Mouse (Mus musculus): ENCODE data around the gene Olfr1419. TPM values are rescaled to one million over a fixed set of nuclear protein-coding genes. Genes with fewer than 3 reads are reported as not detected.
"Not testable (repeated sequence)": the region's sequence is repeated elsewhere in the genome, so short reads cannot be mapped to it uniquely, and the experiment has no call there.

Olfr1419 gene
- polyA plus RNA-seq (2014; fragmentation: Nextera tagmentation; extraction: Ambion mirVana), result not detected in 2 replicates

DNA sequence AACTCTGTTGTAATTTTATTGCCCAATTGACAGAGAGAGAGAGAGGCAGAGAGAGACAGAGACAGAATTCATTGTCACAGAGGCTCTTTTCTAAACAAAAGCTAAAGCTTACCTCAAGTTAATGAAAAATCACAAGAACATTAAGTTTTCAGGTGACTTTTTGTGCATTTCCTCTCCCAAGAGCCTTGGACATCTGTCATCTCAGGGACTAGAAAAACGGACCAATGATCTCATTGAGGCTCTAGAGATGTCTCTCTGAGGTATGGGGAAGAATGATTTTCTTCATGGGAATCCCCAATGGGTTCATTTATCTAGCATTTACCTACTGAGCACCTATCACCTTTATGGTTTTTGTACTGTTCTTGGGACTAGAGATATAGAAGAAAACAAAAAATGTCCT, at the start of gene Olfr1419:
Gene Olfr1419 (minus strand): TSS at position 101 of the 400 bp plus-strand sequence.
- no peak within 1 kb of the TSS for H3K27ac ChIP-seq (ENCODE audit: low read depth, low read length)
- no peak within 1 kb of the TSS for H3K4me3 ChIP-seq (ENCODE audit: low read depth, low read length)
- no peaks in the 10 kb centered on the region for H3K4me1 ChIP-seq (replicated peaks; ENCODE audit: control insufficient read depth, insufficient read depth, low read length)
- no peaks in the 10 kb centered on the region for H3K9me3 ChIP-seq (ENCODE audit: control insufficient read depth, low read length)
- no peak within 1 kb of the TSS for H3K4me2 ChIP-seq (replicated peaks; ENCODE audit: low read depth, low read length)
- 41% methylated on average over 1 of the region's 1 CpGs for WGBS
- H3K9ac ChIP-seq (ENCODE audit: low read depth, low read length), result no peak within 1 kb of the TSS
- ATAC-seq (ENCODE audit: low FRiP score), result no peak
- H3K27me3 ChIP-seq (ENCODE audit: control insufficient read depth, insufficient read depth, low read length), result no peaks in the 10 kb centered on the region
- DNase-seq (ENCODE audit: low spot score), result no peak
- H3K36me3 ChIP-seq (ENCODE audit: control insufficient read depth, insufficient read depth, low read length), result no peaks in the 10 kb centered on the region

DNA sequence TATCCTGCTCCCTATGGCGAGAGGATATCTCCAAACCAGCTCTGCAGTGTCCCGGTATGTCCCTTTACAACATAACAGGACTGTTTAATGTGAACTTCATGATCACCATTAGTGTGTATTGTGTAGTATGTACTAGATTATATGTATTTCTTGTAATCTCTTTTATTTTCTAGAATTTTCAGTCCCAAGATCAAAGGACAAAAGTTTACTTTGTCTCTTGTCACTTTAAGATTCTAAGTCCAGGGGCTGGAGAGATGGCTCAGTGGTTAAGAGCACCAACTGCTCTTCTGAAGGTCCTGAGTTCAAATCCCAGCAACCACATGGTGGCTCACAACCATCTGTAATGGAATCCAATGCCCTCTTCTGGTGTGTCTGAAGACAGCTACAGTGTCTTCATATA, 47.6 kb upstream of the Olfr1419 start:
- H3K9me3 ChIP-seq (ENCODE audit: control insufficient read depth, low read length); H3K27me3 ChIP-seq (ENCODE audit: control insufficient read depth, insufficient read depth, low read length); H3K9ac ChIP-seq (ENCODE audit: low read depth, low read length); H3K27ac ChIP-seq (ENCODE audit: low read depth, low read length); H3K4me2 ChIP-seq (replicated peaks; ENCODE audit: low read depth, low read length); H3K4me3 ChIP-seq (ENCODE audit: low read depth, low read length); ATAC-seq (ENCODE audit: low FRiP score); H3K4me1 ChIP-seq (replicated peaks; ENCODE audit: control insufficient read depth, insufficient read depth, low read length); DNase-seq (ENCODE audit: low spot score): not testable (repeated sequence)
- H3K36me3 ChIP-seq (ENCODE audit: control insufficient read depth, insufficient read depth, low read length), result peaks cover 13% of the 10 kb centered on the region
- WGBS, result 98% methylated on average over 2 of the region's 2 CpGs

DNA sequence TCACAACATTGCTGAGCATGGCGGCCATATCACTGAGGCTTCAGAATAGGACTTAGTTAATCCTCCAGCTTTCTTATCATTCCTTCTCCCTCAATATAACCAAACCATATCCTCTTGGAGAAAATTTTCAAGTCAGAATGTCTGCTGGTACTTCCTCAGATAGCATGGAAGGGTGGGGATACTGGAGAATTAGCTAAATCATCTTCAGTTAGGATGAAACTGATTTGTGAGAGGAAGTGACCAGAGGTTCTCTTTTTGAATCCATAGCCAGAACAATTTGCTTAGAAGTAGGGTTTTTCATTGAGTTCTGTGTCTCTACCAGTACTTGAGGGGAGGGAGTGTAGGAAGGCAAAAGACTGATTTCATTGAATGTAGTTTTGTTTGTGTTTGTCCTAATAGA, 47.2 kb upstream of the Olfr1419 start:
- Histone ChIP-seq H3K4me3 (ENCODE audit: low read depth, low read length) (no peak overlapping the region), H3K27me3 (ENCODE audit: control insufficient read depth, insufficient read depth, low read length) (no peaks in the 10 kb centered on the region), H3K27ac (ENCODE audit: low read depth, low read length) (no peak overlapping the region), H3K9me3 (ENCODE audit: control insufficient read depth, low read length) (no peaks in the 10 kb centered on the region), H3K9ac (ENCODE audit: low read depth, low read length) (no peak overlapping the region), H3K4me1 (replicated peaks; ENCODE audit: control insufficient read depth, insufficient read depth, low read length) (no peaks in the 10 kb centered on the region), H3K4me2 (replicated peaks; ENCODE audit: low read depth, low read length) (no peak overlapping the region), H3K36me3 (ENCODE audit: control insufficient read depth, insufficient read depth, low read length) (peaks cover 13% of the 10 kb centered on the region)
- DNase-seq (ENCODE audit: low spot score), result no peak
- WGBS, result 83% methylated on average over 1 of the region's 1 CpGs
- no peak for ATAC-seq (ENCODE audit: low FRiP score)

DNA sequence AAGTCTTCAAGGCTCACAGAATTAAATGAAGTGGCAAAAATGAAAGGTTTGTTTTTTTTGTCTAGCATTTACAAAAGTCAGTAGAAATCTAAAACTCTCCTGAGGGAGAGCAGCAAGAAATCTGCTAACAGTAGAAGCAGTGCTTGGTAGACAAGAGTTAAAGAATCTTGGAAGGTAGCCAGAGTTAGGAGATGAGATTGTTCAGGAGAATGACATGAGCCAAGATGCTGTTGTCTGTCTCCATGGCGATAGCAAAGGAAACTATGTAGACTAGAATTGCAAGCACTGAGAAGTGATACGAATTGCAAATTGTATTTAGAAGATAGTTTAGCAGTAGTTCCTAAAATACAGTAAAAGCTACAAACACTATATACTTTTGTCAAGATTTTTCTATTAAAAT, 40.9 kb upstream of the Olfr1419 start:
- Histone ChIP-seq H3K27ac (ENCODE audit: low read depth, low read length) (no peak overlapping the region), H3K4me2 (replicated peaks; ENCODE audit: low read depth, low read length) (no peak overlapping the region), H3K36me3 (ENCODE audit: control insufficient read depth, insufficient read depth, low read length) (peaks cover 3% of the 10 kb centered on the region; the same call in 1 of the 2 replicates), H3K27me3 (ENCODE audit: control insufficient read depth, insufficient read depth, low read length) (no peaks in the 10 kb centered on the region), H3K4me3 (ENCODE audit: low read depth, low read length) (no peak overlapping the region), H3K9ac (ENCODE audit: low read depth, low read length) (no peak overlapping the region), H3K9me3 (ENCODE audit: control insufficient read depth, low read length) (no peaks in the 10 kb centered on the region), H3K4me1 (replicated peaks; ENCODE audit: control insufficient read depth, insufficient read depth, low read length) (0 out of 2 replicates have a peak, but pooled peaks cover 2% of the 10 kb centered on the region)
- no peak for ATAC-seq (ENCODE audit: low FRiP score)
- 60% methylated on average over 2 of the region's 2 CpGs for WGBS
- DNase-seq (ENCODE audit: low spot score), result peak; percentile 28

DNA sequence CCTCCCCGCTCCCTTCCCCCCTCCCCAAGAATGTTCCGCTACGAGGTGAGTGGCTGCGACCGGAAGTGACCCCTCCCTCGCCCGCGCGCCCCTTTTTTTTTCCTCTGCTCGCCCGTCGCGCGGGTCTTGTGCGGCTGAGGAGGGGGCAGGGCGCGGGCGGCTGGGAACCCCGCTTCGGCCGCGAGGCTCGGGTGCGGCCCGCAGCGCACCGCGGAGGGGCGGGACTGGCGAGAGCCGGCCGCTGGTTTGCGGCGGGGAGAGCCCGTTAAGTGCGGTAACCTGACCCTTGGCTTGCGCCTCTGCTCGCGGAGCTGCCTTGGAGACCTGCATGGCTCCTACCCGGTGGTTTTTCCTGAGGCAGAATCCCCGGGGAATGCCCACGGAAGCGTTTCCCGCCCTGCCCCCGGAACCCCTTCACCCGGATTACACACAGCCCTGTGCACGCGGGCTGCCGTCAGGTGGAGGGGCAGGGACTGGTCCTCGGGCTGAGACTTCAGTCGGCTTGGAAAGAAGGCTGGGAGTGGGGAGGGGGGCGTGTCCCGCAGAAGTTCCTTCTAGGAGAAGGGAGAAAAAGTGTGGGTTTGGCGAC, 37.7 kb upstream of the Olfr1419 start:
- peak; percentile 75; the same call in 1 of the 2 replicates for ATAC-seq (ENCODE audit: low FRiP score)

DNA sequence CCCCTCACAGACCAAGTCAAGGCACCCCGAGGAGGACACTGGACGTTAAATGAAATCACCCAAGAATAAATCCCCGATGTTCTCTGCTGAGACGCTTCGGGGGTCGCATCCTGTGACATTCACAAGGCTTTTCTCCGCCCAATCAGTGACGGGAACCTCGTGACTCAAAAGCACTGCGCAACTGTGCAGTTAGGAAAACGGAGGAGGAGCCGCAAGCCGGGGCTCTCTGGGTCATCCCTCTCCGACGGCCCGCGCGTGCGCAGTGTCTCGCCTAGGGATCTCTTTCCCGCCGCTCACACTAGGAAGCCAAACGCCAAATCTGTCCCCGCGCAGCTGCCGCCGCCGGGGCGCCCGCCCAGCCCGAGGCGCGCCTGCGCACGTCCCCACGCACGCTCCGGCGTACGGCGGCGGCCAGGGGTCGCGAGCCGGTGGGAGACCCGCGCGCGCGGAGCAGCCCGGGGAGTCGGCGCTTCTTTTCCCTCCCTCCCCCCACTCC, 37.2 kb upstream of the Olfr1419 start, which contains the start of gene Patl1:
Gene Patl1 (plus strand): TSS at position 363 of the 496 bp plus-strand sequence.
- no peaks in the 10 kb centered on the region for H3K27me3 ChIP-seq (ENCODE audit: control insufficient read depth, insufficient read depth, low read length)
- 0 out of 2 replicates have a peak, but pooled peaks cover 2% of the 10 kb centered on the region for H3K4me1 ChIP-seq (replicated peaks; ENCODE audit: control insufficient read depth, insufficient read depth, low read length)
- H3K4me3 ChIP-seq (ENCODE audit: low read depth, low read length), result peak within 1 kb of the TSS; percentile 89
- H3K27ac ChIP-seq (ENCODE audit: low read depth, low read length), result peak within 1 kb of the TSS; percentile 88
- WGBS, result under 1% methylated on average over 32 of the region's 53 CpGs
- DNase-seq (ENCODE audit: low spot score) (peak; percentile 99), ATAC-seq (ENCODE audit: low FRiP score) (peak; percentile 97)
- H3K9me3 ChIP-seq (ENCODE audit: control insufficient read depth, low read length), result no peaks in the 10 kb centered on the region
- H3K9ac ChIP-seq (ENCODE audit: low read depth, low read length), result peak within 1 kb of the TSS; percentile 86
- peak within 1 kb of the TSS; percentile 74 for H3K4me2 ChIP-seq (replicated peaks; ENCODE audit: low read depth, low read length)
- H3K36me3 ChIP-seq (ENCODE audit: control insufficient read depth, insufficient read depth, low read length), result no peaks in the 10 kb centered on the region

More for the DNA sequence above, 37.7 kb upstream of the Olfr1419 start:
- WGBS, result 0% methylated on average over 22 of the region's 54 CpGs
- Histone ChIP-seq H3K4me3 (ENCODE audit: low read depth, low read length) (peak overlapping the region; percentile 89), H3K27me3 (ENCODE audit: control insufficient read depth, insufficient read depth, low read length) (no peaks in the 10 kb centered on the region), H3K9me3 (ENCODE audit: control insufficient read depth, low read length) (no peaks in the 10 kb centered on the region), H3K36me3 (ENCODE audit: control insufficient read depth, insufficient read depth, low read length) (no peaks in the 10 kb centered on the region), H3K4me1 (replicated peaks; ENCODE audit: control insufficient read depth, insufficient read depth, low read length) (0 out of 2 replicates have a peak, but pooled peaks cover 2% of the 10 kb centered on the region), H3K4me2 (replicated peaks; ENCODE audit: low read depth, low read length) (peak overlapping the region; percentile 74), H3K9ac (ENCODE audit: low read depth, low read length) (peak overlapping the region; percentile 86), H3K27ac (ENCODE audit: low read depth, low read length) (peak overlapping the region; percentile 88)
- no peak for DNase-seq (ENCODE audit: low spot score)

DNA sequence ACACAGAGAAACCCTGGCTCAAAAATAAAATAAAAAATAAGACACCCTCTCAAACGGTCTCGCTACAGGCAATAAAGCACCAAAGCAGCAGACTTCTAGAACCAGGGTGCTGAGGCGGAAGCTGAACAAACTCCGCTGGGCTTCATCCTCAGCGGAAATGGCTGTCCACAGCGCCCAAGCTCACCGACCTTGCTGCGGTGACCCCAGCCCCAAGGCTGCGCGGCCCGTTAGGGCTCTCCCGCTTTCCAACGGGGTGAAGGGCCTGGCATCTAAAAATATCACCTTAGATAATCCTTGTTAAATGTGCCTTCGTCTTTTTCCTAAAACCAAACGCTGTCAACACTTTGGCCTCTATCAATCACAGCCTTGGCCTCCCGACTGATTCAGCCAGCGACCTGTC, 36.7 kb upstream of the Olfr1419 start:
- ATAC-seq (ENCODE audit: low FRiP score) (peak; percentile 59), DNase-seq (ENCODE audit: low spot score) (no peak)

DNA sequence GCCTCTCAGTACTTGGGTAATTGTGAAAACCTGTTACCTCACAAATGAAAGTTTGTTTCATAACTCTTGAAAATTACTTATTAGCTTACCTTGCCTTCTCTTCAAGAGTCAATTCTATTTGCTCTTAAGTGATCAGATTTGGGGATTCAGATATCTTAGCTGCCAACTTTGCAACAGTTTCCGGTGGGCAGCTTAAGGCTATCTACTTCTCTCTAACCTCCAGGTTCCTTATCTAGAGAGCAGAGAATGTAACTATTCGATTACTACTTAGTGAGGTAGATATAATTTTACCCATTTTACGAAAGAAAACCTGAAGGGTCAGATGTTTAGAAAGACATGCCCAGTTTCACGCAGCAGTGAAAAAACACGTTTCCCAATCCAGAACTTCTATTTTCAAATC, 36.1 kb upstream of the Olfr1419 start:
- no peaks in the 10 kb centered on the region for H3K27me3 ChIP-seq (ENCODE audit: control insufficient read depth, insufficient read depth, low read length)
- H3K4me2 ChIP-seq (replicated peaks; ENCODE audit: low read depth, low read length), result peak overlapping the region; percentile 67
- H3K27ac ChIP-seq (ENCODE audit: low read depth, low read length), result no peak overlapping the region
- no peak for DNase-seq (ENCODE audit: low spot score)
- no peak for ATAC-seq (ENCODE audit: low FRiP score)
- no peaks in the 10 kb centered on the region for H3K36me3 ChIP-seq (ENCODE audit: control insufficient read depth, insufficient read depth, low read length)
- H3K4me3 ChIP-seq (ENCODE audit: low read depth, low read length), result peak overlapping the region; percentile 89; the same call in 1 of the 2 replicates
- 95% methylated on average over 5 of the region's 5 CpGs for WGBS
- no peak overlapping the region for H3K9ac ChIP-seq (ENCODE audit: low read depth, low read length)
- 0 out of 2 replicates have a peak, but pooled peaks cover 2% of the 10 kb centered on the region for H3K4me1 ChIP-seq (replicated peaks; ENCODE audit: control insufficient read depth, insufficient read depth, low read length)
- no peaks in the 10 kb centered on the region for H3K9me3 ChIP-seq (ENCODE audit: control insufficient read depth, low read length)

More for the DNA sequence above, 36.7 kb upstream of the Olfr1419 start:
- 0 out of 2 replicates have a peak, but pooled peaks cover 2% of the 10 kb centered on the region for H3K4me1 ChIP-seq (replicated peaks; ENCODE audit: control insufficient read depth, insufficient read depth, low read length)
- no peaks in the 10 kb centered on the region for H3K36me3 ChIP-seq (ENCODE audit: control insufficient read depth, insufficient read depth, low read length)
- 4% methylated on average over 17 of the region's 17 CpGs for WGBS
- no peaks in the 10 kb centered on the region for H3K27me3 ChIP-seq (ENCODE audit: control insufficient read depth, insufficient read depth, low read length)
- H3K27ac ChIP-seq (ENCODE audit: low read depth, low read length), result peak overlapping the region; percentile 43
- no peaks in the 10 kb centered on the region for H3K9me3 ChIP-seq (ENCODE audit: control insufficient read depth, low read length)
- peak overlapping the region; percentile 86 for H3K9ac ChIP-seq (ENCODE audit: low read depth, low read length)
- peak overlapping the region; percentile 89 for H3K4me3 ChIP-seq (ENCODE audit: low read depth, low read length)
- peak overlapping the region; percentile 67 for H3K4me2 ChIP-seq (replicated peaks; ENCODE audit: low read depth, low read length)

DNA sequence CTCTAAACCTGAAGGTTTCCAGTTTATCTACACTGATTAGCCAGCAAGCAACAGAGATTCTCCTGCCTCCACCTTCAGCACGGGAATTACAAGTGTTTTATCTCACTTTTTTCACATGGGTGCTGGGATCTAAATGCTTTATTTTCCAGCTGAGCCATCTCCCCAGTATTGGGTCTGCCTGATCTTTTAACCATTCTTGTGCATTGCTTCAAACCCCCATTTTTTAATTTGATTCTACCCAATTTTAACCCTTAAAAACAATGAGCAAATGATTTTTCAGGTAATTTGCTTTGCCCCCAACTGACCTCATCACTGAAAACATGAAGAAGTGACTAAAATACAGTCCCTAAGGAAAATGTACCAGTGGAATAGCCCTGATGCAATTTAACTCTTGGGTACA, 11.4 kb upstream of the Olfr1419 start, which contains the start of gene Olfr1420:
Gene Olfr1420 (plus strand): TSS at position 301 of the 400 bp plus-strand sequence.
- Histone ChIP-seq H3K27me3 (ENCODE audit: control insufficient read depth, insufficient read depth, low read length) (no peaks in the 10 kb centered on the region), H3K27ac (ENCODE audit: low read depth, low read length) (no peak within 1 kb of the TSS), H3K4me3 (ENCODE audit: low read depth, low read length) (no peak within 1 kb of the TSS), H3K9me3 (ENCODE audit: control insufficient read depth, low read length) (no peaks in the 10 kb centered on the region), H3K36me3 (ENCODE audit: control insufficient read depth, insufficient read depth, low read length) (no peaks in the 10 kb centered on the region), H3K4me2 (replicated peaks; ENCODE audit: low read depth, low read length) (no peak within 1 kb of the TSS), H3K4me1 (replicated peaks; ENCODE audit: control insufficient read depth, insufficient read depth, low read length) (no peaks in the 10 kb centered on the region), H3K9ac (ENCODE audit: low read depth, low read length) (no peak within 1 kb of the TSS)
- ATAC-seq (ENCODE audit: low FRiP score), result no peak
- WGBS, result 45% methylated on average over 1 of the region's 1 CpGs
- no peak for DNase-seq (ENCODE audit: low spot score)
